Mouse (Mus musculus): Measurements from ENCODE around the gene Pcnp. TPM values are rescaled to one million over a fixed set of nuclear protein-coding genes. Genes with fewer than 3 reads are reported as not detected.

Gene Pcnp
- total and polyA plus RNA-seq, 3 experiments = 67.4 to 177 (median 154) TPM

DNA sequence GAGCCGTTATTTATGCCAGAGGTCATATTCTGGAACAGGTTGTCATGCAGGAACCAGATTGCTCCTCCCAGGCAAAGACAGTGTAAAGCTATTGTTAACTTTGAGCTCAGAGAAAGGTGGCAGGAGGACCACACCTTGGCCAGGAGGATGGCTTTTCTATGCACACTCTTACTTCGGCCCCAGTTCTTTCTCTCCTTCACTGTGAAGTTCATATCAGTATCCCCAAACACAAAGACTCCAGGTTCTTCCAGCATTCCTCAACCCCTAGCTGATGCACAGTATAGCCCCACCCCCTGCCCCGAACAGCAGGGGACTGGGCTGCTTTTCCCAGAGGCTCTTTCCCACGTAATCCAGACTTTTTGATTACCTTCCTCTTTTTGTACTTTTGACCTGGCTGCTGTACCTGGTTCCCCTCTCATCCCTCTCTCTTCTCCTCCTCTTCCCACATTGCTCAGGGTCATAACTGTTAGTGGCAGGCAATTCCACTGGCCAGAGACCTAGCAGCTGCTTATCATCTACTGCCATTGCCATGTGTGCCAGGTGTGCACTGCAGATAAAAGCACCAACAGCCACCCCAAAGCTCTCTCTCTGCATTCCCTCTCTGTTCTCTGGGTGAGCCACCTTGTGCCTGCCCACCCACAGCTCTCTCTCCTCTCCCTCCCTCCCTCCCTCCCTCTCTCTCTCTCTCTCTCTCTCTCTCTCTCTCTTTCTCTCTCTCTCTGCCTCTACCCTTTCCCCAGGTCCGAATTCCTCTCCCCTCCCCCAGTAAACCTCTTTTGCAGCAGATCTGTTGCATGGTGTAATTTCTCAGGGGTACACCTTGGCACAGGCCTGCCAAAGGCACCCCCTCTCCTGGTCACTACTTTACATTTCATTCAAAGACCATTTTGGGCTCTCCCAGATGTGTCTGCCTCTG lies 42.0 kb upstream of the Pcnp start:
- in situ Hi-C loops (cut with MboI; ENCODE audit: low pct_ligation_motif_present, low pct_unique_long_range_greater_than_20kb, low sequenced_read_pairs) = no loop called here
- dilution Hi-C loops (cut with MboI; ENCODE audit: extremely low pct_ligation_motif_present, extremely low pct_unique_long_range_greater_than_20kb, low sequenced_read_pairs) = no loop called here
- Histone ChIP-seq H3K36me3 (replicated peaks in 1 of 2; ENCODE audit: control insufficient read depth in 1 of 2, insufficient read depth in 1 of 2, low read length in 1 of 2) (no peaks in the 10 kb centered on the region), H3K4me1 (ENCODE audit: control insufficient read depth in 1 of 2, insufficient read depth in 2 of 2) (peaks cover 7 to 35% of the 10 kb centered on the region in 2 experiments; a peak in 3 of 4 replicates), H3K4me3 (replicated peaks in 1 of 3; ENCODE audit: low read depth in 2 of 3, low read length in 2 of 3, poor library complexity in 1 of 3) (no peak overlapping the region), H3K9me3 (replicated peaks; ENCODE audit: low read length) (no peaks in the 10 kb centered on the region), H3K27ac (ENCODE audit: insufficient read depth, low read depth) (no peak overlapping the region), H3K4me2 (ENCODE audit: insufficient read depth, low read depth, poor library complexity, severe bottlenecking) (no peak overlapping the region), H3K9ac (ENCODE audit: insufficient read depth, low read depth) (no peak overlapping the region), H3K27me3 (replicated peaks) (no peaks in the 10 kb centered on the region), H3K79me2 (replicated peaks; ENCODE audit: control insufficient read depth, extremely low read depth, insufficient read depth, poor library complexity, severe bottlenecking) (peaks cover 3% of the 10 kb centered on the region)
- TF ChIP-seq CHD2 (IDR thresholded peaks at IDR 0.05; ENCODE audit: low read length) (no peak), MAX (IDR thresholded peaks at IDR 0.05; ENCODE audit: low read length) (no peak), POLR2AphosphoS2 (IDR thresholded peaks at IDR 0.05; ENCODE audit: low read depth, low read length) (no peak), JUND (conservative IDR thresholded peaks at IDR 0.05; ENCODE audit: low read depth, low read length) (no peak), IRF4 (IDR thresholded peaks at IDR 0.05; ENCODE audit: low read depth, low read length) (no peak), E2F4 (IDR thresholded peaks at IDR 0.05; ENCODE audit: insufficient replicate concordance, low read depth, low read length) (no peak), NELFE (IDR thresholded peaks at IDR 0.05; ENCODE audit: low read depth, low read length) (no peak), CTCF (conservative IDR thresholded peaks at IDR 0.05 in 1 of 2, IDR thresholded peaks at IDR 0.05 in 1 of 2; ENCODE audit: low read depth in 2 of 2, low read length in 2 of 2) (no peak), MYC (IDR thresholded peaks at IDR 0.05; ENCODE audit: low read depth, low read length) (no peak), MAZ (IDR thresholded peaks at IDR 0.05; ENCODE audit: low read depth, low read length) (no peak), POLR2A (IDR thresholded peaks at IDR 0.05; ENCODE audit: low read depth, low read length) (no peak), RAD21 (IDR thresholded peaks at IDR 0.05; ENCODE audit: low read depth, low read length) (no peak), USF1 (IDR thresholded peaks at IDR 0.05; ENCODE audit: low read depth, low read length) (no peak)
- no peak for DNase-seq (ENCODE audit: extremely low read depth)

DNA sequence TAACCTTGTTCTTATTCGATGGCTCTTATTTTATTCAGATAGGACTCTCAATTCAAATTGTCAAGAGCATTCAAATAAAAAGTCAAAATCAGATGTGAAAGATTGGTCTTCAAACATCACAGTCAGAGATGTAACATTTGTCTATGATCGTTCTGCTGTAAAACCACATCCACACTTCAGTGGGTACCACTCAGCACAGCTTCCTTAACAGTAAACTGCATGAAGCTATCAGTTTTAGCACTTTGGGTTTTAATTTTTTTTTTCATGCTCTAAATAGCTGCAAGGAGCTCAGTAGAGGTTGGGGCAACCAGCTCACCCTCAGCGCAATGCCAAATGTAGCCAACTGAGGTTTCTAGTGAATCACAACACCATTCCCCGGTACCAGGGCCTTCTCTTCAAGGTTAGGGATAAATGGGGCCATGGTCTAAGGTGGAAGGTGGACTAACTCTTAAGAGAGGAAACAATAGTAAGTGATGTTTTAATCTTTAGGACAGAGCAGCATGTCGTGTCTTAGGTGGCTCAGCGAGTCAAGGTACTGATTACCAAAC lies 39.1 kb upstream of the Pcnp start:
- H3K27me3 ChIP-seq (replicated peaks) = no peaks in the 10 kb centered on the region
- no peaks in the 10 kb centered on the region for H3K36me3 ChIP-seq (replicated peaks in 1 of 2; ENCODE audit: control insufficient read depth in 1 of 2, insufficient read depth in 1 of 2, low read length in 1 of 2)
- dilution Hi-C loops (cut with MboI; ENCODE audit: extremely low pct_ligation_motif_present, extremely low pct_unique_long_range_greater_than_20kb, low sequenced_read_pairs) (no loop called here), in situ Hi-C loops (cut with MboI; ENCODE audit: low pct_ligation_motif_present, low pct_unique_long_range_greater_than_20kb, low sequenced_read_pairs) (loop anchor here (5.0 to 10.0 kb wide), 3 partner anchors 36 to 176 kb away; partner anchors contain the start of gene Zbtb11)
- H3K4me1 ChIP-seq (ENCODE audit: control insufficient read depth in 1 of 2, insufficient read depth in 2 of 2) = peaks cover 4 to 24% of the 10 kb centered on the region in 2 experiments; a peak in 3 of 4 replicates
- H3K4me2 ChIP-seq (ENCODE audit: insufficient read depth, low read depth, poor library complexity, severe bottlenecking) = 0 out of 2 replicates have a peak overlapping the region, but pooled peaks have one; percentile 11
- no peak overlapping the region for H3K4me3 ChIP-seq (replicated peaks in 1 of 3; ENCODE audit: low read depth in 2 of 3, low read length in 2 of 3, poor library complexity in 1 of 3)
- no peak overlapping the region for H3K9ac ChIP-seq (ENCODE audit: insufficient read depth, low read depth)
- DNase-seq (ENCODE audit: extremely low read depth) = peak; percentile 49
- no peaks in the 10 kb centered on the region for H3K9me3 ChIP-seq (replicated peaks; ENCODE audit: low read length)
- TF ChIP-seq EP300 (IDR thresholded peaks at IDR 0.05; ENCODE audit: low read length) = peak; percentile 70
- no peak for TF ChIP-seq E2F4 (IDR thresholded peaks at IDR 0.05; ENCODE audit: insufficient replicate concordance, low read depth, low read length)
- no peak for TF ChIP-seq ELF1 (IDR thresholded peaks at IDR 0.05; ENCODE audit: low read depth, low read length)
- TF ChIP-seq GABPA (IDR thresholded peaks at IDR 0.05; ENCODE audit: insufficient replicate concordance, low read depth, low read length) = no peak
- no peak for TF ChIP-seq IRF4 (IDR thresholded peaks at IDR 0.05; ENCODE audit: low read depth, low read length)
- no peak for TF ChIP-seq RAD21 (IDR thresholded peaks at IDR 0.05; ENCODE audit: low read depth, low read length)
- TF ChIP-seq CHD2 (IDR thresholded peaks at IDR 0.05; ENCODE audit: low read length) = 0 out of 2 replicates have a peak, but pooled peaks have one; percentile 16
- TF ChIP-seq ZNF384 (IDR thresholded peaks at IDR 0.05; ENCODE audit: low read depth, low read length) = peak; percentile 72
- TF ChIP-seq TBP (conservative IDR thresholded peaks at IDR 0.05; ENCODE audit: low read depth, low read length) = no peak
- TF ChIP-seq KAT2A (IDR thresholded peaks at IDR 0.05; ENCODE audit: insufficient replicate concordance, low read length) = no peak
- peak; percentile 51; the same call in 1 of the 2 replicates for TF ChIP-seq MEF2A (IDR thresholded peaks at IDR 0.05; ENCODE audit: borderline replicate concordance, low read depth, low read length)
- 0 out of 2 replicates have a peak, but pooled peaks have one; percentile 44 for TF ChIP-seq MYC (IDR thresholded peaks at IDR 0.05; ENCODE audit: low read depth, low read length)
- TF ChIP-seq ETS1 (conservative IDR thresholded peaks at IDR 0.05; ENCODE audit: low read depth, low read length) = 0 out of 2 replicates have a peak, but pooled peaks have one; percentile 29
- TF ChIP-seq POLR2AphosphoS2 (IDR thresholded peaks at IDR 0.05; ENCODE audit: low read depth, low read length) = no peak
- H3K27ac ChIP-seq (ENCODE audit: insufficient read depth, low read depth) = no peak overlapping the region
- no peaks in the 10 kb centered on the region for H3K79me2 ChIP-seq (replicated peaks; ENCODE audit: control insufficient read depth, extremely low read depth, insufficient read depth, poor library complexity, severe bottlenecking)
